Mouse (Mus musculus): ENCODE measurements at regions not wholly inside any gene's neighbourhood (a gene's known extent, or its start where the extent isn't known, plus 50 kb on each side); places are given as distances from the start of the nearest gene placed in this dataset.

- TF ChIP-seq GATA1 (IDR thresholded peaks at IDR 0.05; ENCODE audit: borderline replicate concordance, low read length): no peak
- no peak for TF ChIP-seq FLI1 (IDR thresholded peaks at IDR 0.05; ENCODE audit: low read length)
Measured at GRCm38 (mm10) chr8:7763820-7764219, 897.2 kb downstream of the Efnb2 start.
